Mouse (Mus musculus) cortical plate, adult 2 months (tissue): ENCODE measurements at regions not wholly inside any gene's neighbourhood (a gene's known extent, or its start where the extent isn't known, plus 50 kb on each side); places are given as distances from the start of the nearest gene placed in this dataset.

ENCODE experiments used
- CTCF ChIP-seq: fragments of 200-500 bp; IDR thresholded peaks from 2 replicates; pipeline ENCODE4 v1.5.1; 2011; ENCODE audit warnings: mild to moderate bottlenecking, control low read depth, low read length; ENCODE audit not compliant: insufficient read depth; ENCODE audit errors: extremely low read depth
- POLR2A ChIP-seq: fragments of 200-500 bp; IDR thresholded peaks from 2 replicates; pipeline ENCODE4 v1.6.1; 2011; ENCODE audit warnings: mild to moderate bottlenecking, low read length, control low read depth; ENCODE audit not compliant: insufficient read depth; ENCODE audit errors: extremely low read depth

GRCm38 (mm10) chr9:84304398-84304797 is 379.5 kb downstream of the Bckdhb start:
- TF ChIP-seq CTCF (no peak), POLR2A (no peak)
